Mouse (Mus musculus) neural tube, embryonic 14.5 days (tissue): ENCODE data around the gene 4930455H04Rik. TPM values are rescaled to one million over a fixed set of nuclear protein-coding genes. Genes with fewer than 3 reads are reported as not detected.

Source experiments
- ATAC-seq: fragments of 200-750 bp; cut with Nextera tagmentation; 2 replicates; pipeline ENCODE4 v1.8.0; 2017; ENCODE audit warnings: low read depth, mild to moderate bottlenecking, moderate TSS enrichment, moderate library complexity
- H3K27ac ChIP-seq: fragments of 300-500 bp; sonication (generic); 2 replicates; pipeline ENCODE4 v1.5.1; 2014; ENCODE audit warnings: low read depth, mild to moderate bottlenecking, control low read depth, low read length, moderate library complexity, mixed read lengths
- H3K27me3 ChIP-seq: fragments of 300-500 bp; sonication (generic); 2 replicates; pipeline ENCODE4 v1.6.1; 2014; ENCODE audit warnings: low read length; ENCODE audit not compliant: control insufficient read depth, insufficient read depth
- H3K36me3 ChIP-seq: fragments of 300-500 bp; sonication (generic); 2 replicates; pipeline ENCODE4 v1.6.1; 2014; ENCODE audit warnings: low read length, mixed read lengths; ENCODE audit not compliant: control insufficient read depth, insufficient read depth
- H3K4me1 ChIP-seq: fragments of 300-500 bp; sonication (generic); 2 replicates; pipeline ENCODE4 v1.6.1; 2014; ENCODE audit warnings: low read length; ENCODE audit not compliant: control insufficient read depth, insufficient read depth
- H3K4me2 ChIP-seq: fragments of 300-500 bp; sonication (generic); 2 replicates; pipeline ENCODE4 v1.6.1; 2014; ENCODE audit warnings: mild to moderate bottlenecking, low read depth, low read length, control low read depth
- H3K4me3 ChIP-seq: fragments of 300-500 bp; sonication (generic); 2 replicates; pipeline ENCODE4 v1.5.1; 2014; ENCODE audit warnings: low read depth, low read length, control low read depth, mixed read lengths
- H3K9ac ChIP-seq: fragments of 300-500 bp; sonication (generic); replicated peaks from 2 replicates; pipeline ENCODE4 v1.6.1; 2014; ENCODE audit warnings: low read depth, mild to moderate bottlenecking, control low read depth, low read length, mixed read lengths
- H3K9me3 ChIP-seq: fragments of 300-500 bp; sonication (generic); 2 replicates; pipeline ENCODE4 v1.6.1; 2016; ENCODE audit warnings: low read length; ENCODE audit not compliant: control insufficient read depth
- WGBS: fragments of 180-500 bp; shearing (Covaris S2); extraction: QIAGEN DNeasy Blood & Tissue Kit; methylation state at CpG from one replicate; pipeline ENCODE4 v1.1.7; 2014; 5-methylcytosine and 5-hydroxymethylcytosine counted together
- polyA plus RNA-seq: library from polyadenylated mRNA; unstranded; fragments of >200 nt; fragmentation: Nextera tagmentation; extraction: Ambion mirVana; gene quantifications from 2 replicates; pipeline ENCODE4 v1.2.1, GENCODE M21; 2014

Gene 4930455H04Rik
- not detected in 2 replicates for polyA plus RNA-seq

DNA sequence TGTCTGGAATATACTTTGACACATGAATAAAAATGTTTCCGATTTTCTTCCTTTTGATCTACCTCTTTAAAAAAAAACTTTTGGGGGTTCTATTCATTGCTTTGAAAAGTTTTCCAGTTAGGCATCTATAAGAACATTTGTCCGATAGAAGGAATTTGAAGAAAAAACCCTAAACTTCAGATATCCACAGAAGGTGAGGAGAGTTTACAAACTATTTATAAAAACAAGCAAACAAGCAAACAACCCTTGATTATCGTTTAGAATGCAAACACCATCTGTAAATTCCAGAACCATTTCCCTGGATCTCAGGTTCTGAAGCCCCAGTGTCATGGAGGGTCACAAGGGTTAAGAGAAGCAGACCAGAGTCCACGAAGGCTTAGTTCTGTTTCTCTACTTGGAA, at the start of gene 4930455H04Rik:
4930455H04Rik (plus strand) TSS at position 301 of the 400 bp plus-strand sequence.
- no peaks in the 10 kb centered on the region for H3K4me1 ChIP-seq
- ATAC-seq, result no peak
- no peaks in the 10 kb centered on the region for H3K27me3 ChIP-seq
- WGBS, result 77% methylated on average over 4 of the region's 4 CpGs
- H3K27ac ChIP-seq, result peak within 1 kb of the TSS; percentile 28; the same call in 1 of the 2 replicates
- no peaks in the 10 kb centered on the region for H3K9me3 ChIP-seq
- no peaks in the 10 kb centered on the region for H3K36me3 ChIP-seq
- peak within 1 kb of the TSS; percentile 33 for H3K4me3 ChIP-seq
- peak within 1 kb of the TSS; percentile 52 for H3K9ac ChIP-seq
- peak within 1 kb of the TSS; percentile 55 for H3K4me2 ChIP-seq

DNA sequence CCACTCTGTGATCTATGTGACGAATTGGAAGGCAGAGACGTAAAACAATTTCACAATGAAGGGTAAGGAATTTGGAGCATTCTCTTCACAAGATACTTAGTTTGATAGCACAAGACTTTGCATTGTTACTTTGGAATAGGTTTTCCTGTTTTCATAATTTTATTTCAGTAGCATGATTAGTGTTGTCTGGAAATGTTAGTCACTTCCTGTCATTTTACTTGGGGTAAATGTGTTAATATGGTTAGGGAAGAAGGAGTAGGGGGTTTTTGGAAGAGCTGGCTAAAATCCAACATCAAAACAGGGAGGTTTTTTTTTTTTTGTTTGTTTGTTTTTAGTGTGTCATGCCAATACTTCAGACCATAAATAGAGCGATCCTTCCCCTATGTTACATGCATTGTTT, 46.5 kb upstream of the 4930455H04Rik start:
- ATAC-seq, result no peak
- H3K27me3 ChIP-seq, result no peaks in the 10 kb centered on the region
- 86% methylated on average over 3 of the region's 3 CpGs for WGBS

DNA sequence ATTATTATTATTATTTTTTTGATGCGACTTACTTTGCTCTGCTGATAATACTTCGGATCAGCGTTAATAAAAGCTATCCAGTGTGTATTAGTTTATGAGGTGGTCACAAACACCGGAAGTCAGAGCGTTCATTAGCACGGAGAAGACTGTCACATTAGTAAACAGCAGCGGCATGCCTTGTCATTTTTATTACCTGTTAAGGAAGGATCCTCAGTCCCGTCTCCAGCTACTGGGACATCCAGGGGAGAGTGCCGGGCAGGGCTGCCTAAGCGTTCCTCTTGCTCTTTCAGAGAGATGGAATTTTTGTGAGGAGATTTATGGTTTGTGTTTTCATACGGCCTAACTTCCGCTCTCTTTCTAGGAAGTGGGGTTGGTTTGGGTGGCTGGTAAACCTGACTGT, 45.0 kb upstream of the 4930455H04Rik start:
- Histone ChIP-seq H3K4me1 (no peaks in the 10 kb centered on the region), H3K27ac (no peak overlapping the region), H3K27me3 (no peaks in the 10 kb centered on the region), H3K4me3 (no peak overlapping the region), H3K9ac (no peak overlapping the region), H3K9me3 (no peaks in the 10 kb centered on the region), H3K4me2 (no peak overlapping the region), H3K36me3 (no peaks in the 10 kb centered on the region)
- no peak for ATAC-seq
- WGBS, result 67% methylated on average over 12 of the region's 12 CpGs

More for the DNA sequence above, 46.5 kb upstream of the 4930455H04Rik start:
- Histone ChIP-seq H3K4me3 (no peak overlapping the region), H3K27ac (no peak overlapping the region), H3K4me1 (no peaks in the 10 kb centered on the region), H3K9me3 (no peaks in the 10 kb centered on the region), H3K36me3 (no peaks in the 10 kb centered on the region), H3K9ac (no peak overlapping the region), H3K4me2 (no peak overlapping the region)

DNA sequence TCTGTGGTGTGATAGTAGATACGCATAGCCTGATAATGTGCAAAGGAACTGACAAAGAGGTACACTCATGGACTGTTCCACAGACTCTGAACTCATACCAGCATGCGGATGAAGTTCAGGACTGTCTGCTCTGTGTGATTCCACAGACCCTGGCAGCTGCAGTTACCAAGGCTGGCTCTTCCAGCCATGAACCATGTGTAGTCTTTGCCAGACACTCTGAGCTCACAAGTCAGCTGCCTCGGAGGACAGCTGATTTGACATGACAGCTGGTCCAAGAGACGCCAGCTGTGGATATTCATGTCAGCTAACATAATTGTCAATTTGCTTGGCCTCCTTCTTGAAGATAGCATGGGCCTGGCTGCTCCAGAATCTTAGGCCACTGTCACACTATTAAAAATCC, 39.1 kb upstream of the 4930455H04Rik start:
- Histone ChIP-seq H3K4me1 (no peaks in the 10 kb centered on the region), H3K9me3 (no peaks in the 10 kb centered on the region), H3K4me3 (no peak overlapping the region), H3K27ac (no peak overlapping the region), H3K4me2 (no peak overlapping the region), H3K27me3 (no peaks in the 10 kb centered on the region), H3K9ac (no peak overlapping the region), H3K36me3 (no peaks in the 10 kb centered on the region)
- 85% methylated on average over 4 of the region's 4 CpGs for WGBS
- ATAC-seq, result no peak

DNA sequence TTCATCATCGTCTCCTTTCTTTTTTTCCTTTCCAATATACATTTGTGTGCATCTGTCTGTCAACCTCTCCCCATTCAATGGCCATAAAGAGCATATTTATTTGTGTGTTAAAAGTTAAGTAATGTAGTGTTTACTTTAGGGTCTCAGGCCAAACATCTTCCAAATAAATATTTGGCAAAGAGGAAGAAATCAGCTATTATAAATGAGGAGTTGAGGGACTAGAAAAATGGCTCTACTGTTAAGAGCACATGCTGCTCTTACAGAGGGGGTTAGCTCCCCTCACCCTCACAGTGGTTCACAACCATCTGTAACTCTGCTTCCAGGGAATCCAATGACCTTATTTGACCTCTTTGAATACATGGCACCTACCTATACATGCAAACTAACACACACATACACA, 34.9 kb upstream of the 4930455H04Rik start:
- Histone ChIP-seq H3K9me3 (no peaks in the 10 kb centered on the region), H3K4me1 (no peaks in the 10 kb centered on the region), H3K36me3 (no peaks in the 10 kb centered on the region), H3K27me3 (no peaks in the 10 kb centered on the region), H3K4me2 (no peak overlapping the region), H3K4me3 (no peak overlapping the region), H3K27ac (no peak overlapping the region), H3K9ac (no peak overlapping the region)
- no peak for ATAC-seq
- 94% methylated on average over 1 of the region's 1 CpGs for WGBS

DNA sequence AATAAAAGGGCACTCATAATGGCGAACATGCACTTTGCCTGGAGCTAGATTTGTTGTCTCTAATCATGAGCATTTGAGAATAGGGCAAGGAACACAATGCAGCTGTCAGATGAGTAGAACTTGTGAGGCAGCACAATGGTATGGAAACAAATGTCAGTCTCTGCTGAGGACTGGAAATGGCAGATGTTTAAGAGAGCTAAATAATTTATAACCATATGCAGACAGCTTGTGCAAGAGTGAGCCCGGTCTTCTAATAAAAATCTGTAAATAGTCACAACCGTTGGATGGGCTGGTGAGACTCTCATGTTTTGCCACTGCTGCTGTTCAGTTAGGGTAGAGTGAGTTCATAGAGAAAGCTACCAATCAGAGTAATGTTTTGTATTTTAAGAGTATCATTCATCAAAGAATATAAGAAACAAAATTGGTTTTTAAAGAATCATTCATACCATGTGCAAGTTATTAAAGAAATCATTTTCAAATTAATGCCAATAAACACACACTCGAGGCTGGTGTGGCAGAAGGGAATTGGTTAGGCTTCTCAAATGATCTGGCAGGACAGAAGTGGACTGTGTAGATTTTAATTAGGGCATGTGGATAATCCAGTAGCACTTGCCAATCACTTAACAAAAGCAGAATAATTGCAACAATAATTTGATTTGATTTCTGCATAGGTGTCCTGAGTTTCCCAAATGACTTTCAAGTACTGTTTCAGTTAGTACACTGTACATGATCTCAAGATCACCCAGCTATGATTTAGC, 31.0 kb upstream of the 4930455H04Rik start:
- H3K9me3 ChIP-seq, result no peaks in the 10 kb centered on the region
- no peaks in the 10 kb centered on the region for H3K4me1 ChIP-seq
- H3K9ac ChIP-seq, result no peak overlapping the region
- no peak overlapping the region for H3K27ac ChIP-seq
- no peaks in the 10 kb centered on the region for H3K27me3 ChIP-seq
- no peaks in the 10 kb centered on the region for H3K36me3 ChIP-seq
- WGBS, result 64% methylated on average over 4 of the region's 4 CpGs
- H3K4me2 ChIP-seq, result no peak overlapping the region
- ATAC-seq, result no peak
- H3K4me3 ChIP-seq, result no peak overlapping the region

DNA sequence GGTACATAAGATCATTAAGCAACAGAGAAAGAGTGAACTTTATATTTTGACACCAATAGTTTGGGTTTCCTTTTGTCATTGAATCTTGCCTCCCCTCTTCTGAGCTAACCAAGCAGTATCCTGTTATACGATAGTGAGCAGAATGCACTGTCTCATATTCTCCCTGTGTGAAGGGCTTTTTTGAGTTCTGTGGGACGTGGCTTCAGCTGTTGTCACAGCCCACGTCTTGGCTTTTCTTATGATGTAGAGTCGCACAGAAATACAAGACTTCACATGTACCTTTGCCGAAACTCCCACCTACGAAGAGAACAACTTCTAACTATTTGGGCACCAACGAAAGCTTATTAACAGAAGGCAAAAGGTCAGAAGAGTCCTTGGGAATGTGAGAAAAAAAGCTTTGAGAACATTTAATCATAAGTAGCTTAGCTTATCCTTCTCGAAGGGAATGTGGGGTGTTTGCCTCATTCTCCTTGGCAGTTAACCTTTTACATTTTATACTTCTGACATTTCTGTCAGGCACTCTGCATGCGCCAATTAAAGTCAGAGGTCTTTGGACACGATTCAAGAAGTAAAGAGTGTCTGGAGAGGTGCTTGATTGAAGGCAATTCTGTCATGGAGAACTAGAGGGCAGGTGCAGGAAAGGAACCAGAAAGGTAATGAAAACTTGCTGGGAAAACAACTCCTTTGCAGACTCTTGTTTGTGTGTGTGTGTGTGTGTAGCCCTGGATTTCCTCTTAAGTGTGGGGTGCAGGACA, 27.1 kb upstream of the 4930455H04Rik start:
- H3K9ac ChIP-seq, result no peak overlapping the region
- H3K4me1 ChIP-seq, result no peaks in the 10 kb centered on the region
- H3K9me3 ChIP-seq, result no peaks in the 10 kb centered on the region
- no peaks in the 10 kb centered on the region for H3K36me3 ChIP-seq
- H3K27me3 ChIP-seq, result no peaks in the 10 kb centered on the region
- no peak overlapping the region for H3K4me3 ChIP-seq
- ATAC-seq, result no peak
- no peak overlapping the region for H3K27ac ChIP-seq
- H3K4me2 ChIP-seq, result no peak overlapping the region
- 86% methylated on average over 10 of the region's 10 CpGs for whole genome bisulfite sequencing

DNA sequence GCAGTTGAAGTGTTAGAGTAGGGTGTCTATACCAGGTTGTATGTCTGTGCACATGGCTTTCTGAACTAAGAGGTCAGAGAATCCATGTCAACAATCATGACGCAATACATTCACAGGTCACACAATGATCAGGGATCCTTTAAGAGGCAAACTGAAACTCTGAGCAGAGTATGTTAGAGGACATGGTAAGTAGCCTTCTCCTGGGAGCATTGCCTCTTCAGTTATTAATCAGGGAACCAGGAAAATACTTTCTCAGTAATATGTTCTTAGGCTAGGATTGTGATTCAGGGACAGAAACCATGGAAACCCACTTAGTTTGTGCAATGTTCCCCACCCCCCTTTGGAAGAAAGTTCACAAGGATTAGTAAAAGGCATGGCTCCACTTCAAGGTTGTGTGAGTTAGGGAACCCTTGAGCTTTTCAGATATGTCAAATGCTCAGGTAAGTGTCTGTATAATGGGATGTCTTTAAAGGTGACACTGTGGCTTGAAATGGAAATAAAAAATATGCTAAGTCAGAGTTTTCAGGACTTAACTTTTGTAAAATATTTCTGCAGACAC, 26.4 kb upstream of the 4930455H04Rik start:
- no peaks in the 10 kb centered on the region for H3K9me3 ChIP-seq
- H3K4me2 ChIP-seq, result no peak overlapping the region
- H3K4me1 ChIP-seq, result no peaks in the 10 kb centered on the region
- no peaks in the 10 kb centered on the region for H3K27me3 ChIP-seq
- ATAC-seq, result no peak
- H3K9ac ChIP-seq, result no peak overlapping the region
- WGBS, result 100% methylated on average over 1 of the region's 1 CpGs
- H3K27ac ChIP-seq, result no peak overlapping the region
- H3K4me3 ChIP-seq, result no peak overlapping the region
- H3K36me3 ChIP-seq, result no peaks in the 10 kb centered on the region

DNA sequence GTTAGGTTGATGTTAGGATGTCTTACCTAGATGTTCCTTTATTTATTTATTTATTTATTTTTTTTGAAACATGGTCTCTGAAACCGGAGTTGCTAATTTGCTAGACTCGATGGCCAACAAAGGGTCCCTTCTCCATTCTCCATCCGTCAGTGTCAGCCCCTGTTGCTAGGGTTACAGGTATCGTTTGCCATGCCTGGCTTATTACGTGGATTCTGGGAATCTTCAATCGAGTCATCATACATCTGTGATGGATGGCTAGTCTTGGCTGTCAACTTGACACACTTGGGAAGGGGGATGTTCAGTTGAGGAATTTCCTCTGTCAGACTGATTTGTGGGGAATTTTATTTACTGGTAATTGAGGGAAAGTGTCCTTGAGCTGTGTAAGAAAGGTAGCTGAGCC, 25.3 kb upstream of the 4930455H04Rik start:
- H3K27ac ChIP-seq, result no peak overlapping the region
- no peak overlapping the region for H3K4me3 ChIP-seq
- H3K27me3 ChIP-seq, result no peaks in the 10 kb centered on the region
- no peaks in the 10 kb centered on the region for H3K4me1 ChIP-seq
- ATAC-seq, result no peak
- H3K36me3 ChIP-seq, result no peaks in the 10 kb centered on the region
- H3K9me3 ChIP-seq, result no peaks in the 10 kb centered on the region
- no peak overlapping the region for H3K4me2 ChIP-seq
- 49% methylated on average over 6 of the region's 6 CpGs for WGBS
- no peak overlapping the region for H3K9ac ChIP-seq
